Mouse (Mus musculus) bone marrow macrophage, adult 2 months (primary cell): ENCODE measurements around the gene Pgghg.

Source experiments
- CTCF ChIP-seq: IDR thresholded peaks from 2 replicates; pipeline ENCODE4 v1.5.1; 2012; ENCODE audit warnings: low read depth, mild to moderate bottlenecking, low read length, moderate library complexity
- POLR2A ChIP-seq: IDR thresholded peaks from 2 replicates; pipeline ENCODE4 v1.6.1; 2012; ENCODE audit warnings: mild to moderate bottlenecking, low read depth, low read length, borderline replicate concordance

DNA sequence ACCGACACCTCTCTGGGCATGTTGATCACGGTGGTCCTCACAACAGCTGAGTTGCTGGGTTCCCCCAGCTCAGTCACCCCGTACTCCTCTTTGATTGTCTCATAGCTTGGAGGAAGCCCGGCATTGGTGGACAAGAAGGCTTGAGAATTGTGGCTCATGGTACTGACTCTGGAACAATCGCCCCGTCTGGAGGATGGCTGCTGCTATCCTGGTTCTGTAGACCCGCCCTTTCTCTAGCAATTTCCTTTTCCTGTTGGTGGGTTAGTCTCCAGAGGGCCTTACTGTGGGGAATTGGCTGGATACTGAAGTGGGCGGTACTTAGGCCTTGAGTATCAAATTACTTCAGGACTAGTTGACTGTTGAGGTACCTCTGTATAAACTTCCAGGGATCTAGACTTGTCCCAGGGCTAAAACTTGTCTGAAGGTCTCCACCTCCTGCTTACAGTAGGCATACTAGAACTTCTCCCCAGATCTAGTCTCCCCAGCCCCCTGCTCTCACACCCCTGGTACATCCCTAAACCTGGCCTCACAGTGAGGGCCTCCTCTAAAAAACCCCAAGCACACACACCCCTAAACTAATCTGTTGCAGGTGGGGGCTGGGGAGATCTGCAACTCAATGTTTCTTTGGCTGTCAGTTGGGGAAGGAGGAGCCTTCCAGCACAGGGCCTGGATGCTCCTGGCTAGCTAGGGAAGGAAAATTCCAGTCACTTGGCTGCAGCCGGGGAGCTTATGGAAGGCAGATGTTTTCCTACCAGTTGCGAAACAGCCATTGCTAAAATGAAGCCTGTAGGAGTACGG, 14.8 kb downstream of the Pgghg start, which contains the start of the genes Gm45717 and Ifitm2:
- no peak for TF ChIP-seq POLR2A
- no peak for TF ChIP-seq CTCF
